Mouse (Mus musculus) E14TG2a.4 (cell line): ENCODE measurements around the gene Pitpna.

Experiments used
- H3K27me3 ChIP-seq: 2 replicates; pipeline ENCODE4 v1.6.1; 2014; ENCODE audit warnings: low read length, control low read depth; ENCODE audit not compliant: insufficient read depth
- H3K36me3 ChIP-seq: 2 replicates; pipeline ENCODE4 v1.6.1; 2014; ENCODE audit warnings: low read length, control low read depth; ENCODE audit not compliant: insufficient read depth
- H3K4me1 ChIP-seq: replicated peaks from 2 replicates; pipeline ENCODE4 v1.6.1; 2014; ENCODE audit warnings: low read depth, low read length, control low read depth
- H3K4me3 ChIP-seq: replicated peaks from 2 replicates; pipeline ENCODE4 v1.5.1; 2014; ENCODE audit warnings: mild to moderate bottlenecking, low read length
- H3K9me3 ChIP-seq: 2 replicates; pipeline ENCODE4 v1.6.1; 2014; ENCODE audit warnings: low read length, control low read depth
- CTCF ChIP-seq: conservative IDR thresholded peaks from 2 replicates; pipeline ENCODE4 v1.5.1; 2014; ENCODE audit warnings: low read length
- NANOG ChIP-seq: IDR thresholded peaks from 2 replicates; pipeline ENCODE4 v1.6.1; 2014; ENCODE audit warnings: borderline replicate concordance, low read length, mixed read lengths
- POU5F1 ChIP-seq: IDR thresholded peaks from 2 replicates; pipeline ENCODE4 v1.6.1; 2014; ENCODE audit warnings: low read length, borderline replicate concordance

Pitpna gene

GRCm38 (mm10) chr11:75660941-75661800, 73.3 kb downstream of the Pitpna start:
- Histone ChIP-seq H3K4me3 (no peak overlapping the region), H3K4me1 (peaks cover 54% of the 10 kb centered on the region), H3K27me3 (no peaks in the 10 kb centered on the region), H3K9me3 (no peaks in the 10 kb centered on the region), H3K36me3 (peaks cover 86% of the 10 kb centered on the region)
- TF ChIP-seq POU5F1 (no peak), CTCF (no peak), NANOG (no peak)

GRCm38 (mm10) chr11:75662131-75662530, 74.2 kb downstream of the Pitpna start:
- H3K4me1 ChIP-seq = peaks cover 44% of the 10 kb centered on the region
- H3K4me3 ChIP-seq = no peak overlapping the region
- H3K36me3 ChIP-seq = peaks cover 93% of the 10 kb centered on the region
- no peaks in the 10 kb centered on the region for H3K27me3 ChIP-seq
- no peak for TF ChIP-seq POU5F1
- TF ChIP-seq NANOG = no peak
- TF ChIP-seq CTCF = no peak
- H3K9me3 ChIP-seq = no peaks in the 10 kb centered on the region

GRCm38 (mm10) chr11:75666296-75666695, 78.4 kb downstream of the Pitpna start:
- Histone ChIP-seq H3K36me3 (peaks cover 93% of the 10 kb centered on the region), H3K9me3 (no peaks in the 10 kb centered on the region), H3K27me3 (no peaks in the 10 kb centered on the region), H3K4me3 (no peak overlapping the region), H3K4me1 (peaks cover 41% of the 10 kb centered on the region)
- TF ChIP-seq NANOG = no peak
- TF ChIP-seq CTCF = no peak
- TF ChIP-seq POU5F1 = no peak

GRCm38 (mm10) chr11:75668621-75669020, 80.7 kb downstream of the Pitpna start:
- H3K9me3 ChIP-seq = no peaks in the 10 kb centered on the region
- no peak for TF ChIP-seq CTCF
- TF ChIP-seq POU5F1 = no peak
- no peak for TF ChIP-seq NANOG
- H3K27me3 ChIP-seq = no peaks in the 10 kb centered on the region
- H3K36me3 ChIP-seq = peaks cover 95% of the 10 kb centered on the region
- H3K4me3 ChIP-seq = no peak overlapping the region
- peaks cover 49% of the 10 kb centered on the region for H3K4me1 ChIP-seq

- Histone ChIP-seq H3K36me3 (peaks cover 96% of the 10 kb centered on the region), H3K4me3 (no peak overlapping the region), H3K9me3 (no peaks in the 10 kb centered on the region), H3K4me1 (peaks cover 46% of the 10 kb centered on the region), H3K27me3 (no peaks in the 10 kb centered on the region)
- TF ChIP-seq NANOG (no peak), POU5F1 (no peak), CTCF (no peak)
Observed at GRCm38 (mm10) chr11:75669176-75669852, 81.4 kb downstream of the Pitpna start.

GRCm38 (mm10) chr11:75669853-75670200, 81.9 kb downstream of the Pitpna start:
- TF ChIP-seq CTCF (no peak), POU5F1 (no peak), NANOG (no peak)
- peaks cover 43% of the 10 kb centered on the region for H3K4me1 ChIP-seq
- H3K27me3 ChIP-seq = no peaks in the 10 kb centered on the region
- no peak overlapping the region for H3K4me3 ChIP-seq
- H3K36me3 ChIP-seq = peaks cover 93% of the 10 kb centered on the region
- H3K9me3 ChIP-seq = no peaks in the 10 kb centered on the region

- TF ChIP-seq NANOG = no peak
- no peak for TF ChIP-seq CTCF
- no peak for TF ChIP-seq POU5F1
Observed at GRCm38 (mm10) chr11:75671426-75672180, 83.7 kb downstream of the Pitpna start.

GRCm38 (mm10) chr11:75673411-75673810, 85.5 kb downstream of the Pitpna start:
- Histone ChIP-seq H3K4me3 (no peak overlapping the region), H3K4me1 (peaks cover 33% of the 10 kb centered on the region), H3K9me3 (no peaks in the 10 kb centered on the region), H3K36me3 (peaks cover 58% of the 10 kb centered on the region), H3K27me3 (no peaks in the 10 kb centered on the region)
- TF ChIP-seq POU5F1 (no peak), NANOG (no peak), CTCF (no peak)

More at GRCm38 (mm10) chr11:75671426-75672180, 83.7 kb downstream of the Pitpna start:
- Histone ChIP-seq H3K9me3 (no peaks in the 10 kb centered on the region), H3K4me1 (peaks cover 35% of the 10 kb centered on the region), H3K36me3 (peaks cover 76% of the 10 kb centered on the region), H3K27me3 (no peaks in the 10 kb centered on the region), H3K4me3 (no peak overlapping the region)
